Mouse (Mus musculus) adrenal gland, postnatal 14 days (tissue): ENCODE results near the gene Gm20661. TPM values are rescaled to one million over a fixed set of nuclear protein-coding genes. Genes with fewer than 3 reads are reported as not detected.

Experiments
- DNase-seq: peaks from one replicate; pipeline ENCODE4 v3.0.0; 2021; ENCODE audit warnings: mixed read lengths
- total RNA-seq: library from RNA; stranded (reverse); gene quantifications from 2 replicates; pipeline ENCODE4 v1.2.3, GENCODE M21; 2021

The Gm20661 gene
- total RNA-seq, 1 experiment from 2014 or later = 0.52 TPM

DNA sequence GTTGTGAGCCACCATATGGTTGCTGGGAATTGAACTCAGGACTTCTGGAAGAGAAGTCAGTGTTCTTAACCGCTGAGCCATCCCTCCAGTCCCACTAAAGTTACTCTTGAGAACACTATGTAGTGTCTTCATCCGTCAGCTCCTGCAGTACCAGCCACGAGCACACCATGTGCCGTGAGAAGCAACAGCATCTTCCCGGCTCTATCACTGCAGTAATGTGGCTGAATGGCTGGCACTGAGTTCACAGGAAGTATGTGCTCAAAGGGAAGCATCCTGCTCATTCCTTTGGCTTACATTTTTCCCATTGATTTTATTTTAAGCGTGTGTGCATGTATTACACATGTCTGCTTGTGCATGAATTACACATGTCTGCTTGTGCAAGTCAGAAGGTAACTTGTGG lies 15.4 kb upstream of the Gm20661 start:
- no peak for DNase-seq

DNA sequence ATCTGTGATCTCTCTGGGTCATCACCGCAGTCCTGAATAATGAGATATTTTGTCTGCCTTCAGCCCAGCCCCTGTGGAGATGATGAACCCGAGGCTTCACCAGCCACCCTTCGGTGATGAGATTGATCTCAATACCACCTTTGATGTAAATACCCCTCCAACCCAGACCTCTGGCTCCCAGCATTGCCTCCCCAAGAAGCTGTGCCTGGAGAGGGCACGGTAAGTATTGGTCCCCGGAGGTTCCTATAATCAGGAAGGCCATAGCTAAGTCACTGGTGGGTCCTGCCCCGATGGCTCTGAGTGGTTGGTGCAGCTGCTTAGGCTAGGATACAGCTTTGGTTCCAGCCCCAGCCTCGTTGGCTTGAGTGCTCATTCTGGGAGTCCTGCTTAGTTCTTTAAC lies 14.3 kb upstream of the Gm20661 start:
- no peak for DNase-seq

DNA sequence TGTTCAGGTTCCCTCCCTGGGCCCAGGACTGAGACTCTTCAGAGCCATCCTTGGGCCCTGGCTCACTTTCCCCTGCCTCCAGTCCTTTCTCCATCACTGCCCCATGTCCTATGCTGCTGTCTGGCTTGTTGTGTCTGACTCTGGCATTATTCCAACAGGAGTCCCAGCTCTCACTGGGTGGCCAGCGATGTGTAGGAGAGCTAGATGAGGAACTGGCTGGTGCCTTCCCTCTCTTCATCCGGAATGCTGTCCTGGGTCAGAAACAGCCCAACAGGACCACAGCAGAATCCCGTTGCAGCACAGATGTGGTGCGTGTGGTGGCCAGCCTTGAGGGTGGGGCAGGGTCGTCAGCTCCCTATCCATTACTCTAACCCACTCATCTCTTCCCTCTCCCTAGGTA lies 12.5 kb upstream of the Gm20661 start:
- no peak for DNase-seq

DNA sequence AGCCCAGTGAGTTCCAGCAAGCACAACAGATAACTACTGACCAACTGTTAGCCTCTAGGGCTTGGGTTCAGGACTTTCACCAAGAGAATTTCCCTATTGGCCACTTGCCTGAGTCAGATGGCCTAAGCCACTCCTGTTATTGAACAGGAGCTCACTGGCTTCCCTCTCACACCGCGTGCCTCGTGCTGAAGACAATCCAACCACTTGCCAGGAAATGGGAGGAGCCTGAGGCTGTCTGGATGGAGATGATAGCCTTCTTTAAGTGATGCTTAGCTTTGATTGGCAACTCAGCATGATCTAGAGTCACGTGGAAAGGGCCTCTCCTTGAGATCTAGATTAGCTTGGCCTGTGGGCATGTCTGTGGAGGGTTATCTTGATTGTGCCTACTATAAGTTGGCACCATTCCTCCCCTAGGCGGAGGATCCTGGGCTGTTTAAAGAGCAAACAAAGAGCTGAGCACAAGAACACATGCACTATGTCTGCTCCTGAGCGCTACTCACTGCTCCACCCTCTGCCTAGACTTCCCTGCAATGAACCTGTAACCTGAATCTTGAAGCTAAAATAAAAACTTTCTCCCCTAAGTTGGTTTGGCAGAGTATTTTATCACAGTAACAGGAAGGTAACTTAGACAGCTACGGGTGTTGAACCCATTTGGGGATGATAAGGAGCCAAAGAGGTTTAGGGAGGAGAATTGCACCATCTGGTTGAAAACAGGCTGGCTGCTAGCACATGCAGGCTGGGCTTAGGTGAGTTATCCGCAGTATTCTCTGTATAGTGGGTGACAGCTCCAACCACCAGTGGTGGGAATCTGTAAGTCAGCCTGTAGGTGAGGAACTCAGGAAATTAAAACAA lies 10.9 kb upstream of the Gm20661 start:
- DNase-seq = no peak

DNA sequence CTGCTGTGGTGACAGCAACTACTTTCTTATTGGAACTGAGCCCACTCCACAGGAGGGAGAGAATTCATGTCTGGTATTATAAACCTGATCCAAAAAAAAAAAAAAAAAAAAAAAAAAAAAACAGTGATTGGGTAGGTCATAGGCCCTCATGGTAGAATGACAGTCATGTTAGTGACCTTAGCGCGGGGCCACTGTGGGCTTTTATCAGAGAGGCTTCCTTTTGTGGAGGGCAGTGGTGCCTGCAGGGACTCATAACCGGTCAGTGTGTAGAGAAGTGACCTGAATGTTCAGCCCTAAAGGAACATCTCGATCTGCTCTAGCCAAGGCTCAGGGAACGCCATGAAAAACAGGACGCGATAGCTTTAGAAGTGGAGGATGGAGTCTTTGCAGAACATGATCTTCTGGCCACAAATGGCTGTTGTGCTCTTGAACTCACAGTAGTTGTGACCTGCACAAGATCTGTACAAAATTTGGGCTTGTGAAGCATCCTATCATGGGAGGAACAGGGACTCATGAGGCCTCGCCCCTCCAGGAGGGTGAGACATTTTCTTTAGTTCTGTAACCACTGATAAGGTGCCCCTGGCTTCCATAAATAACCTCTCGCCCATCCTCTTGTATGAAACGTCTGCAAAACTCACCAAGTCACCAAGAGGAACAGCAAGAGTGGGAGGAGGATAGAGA lies 8.2 kb upstream of the Gm20661 start:
- DNase-seq = no peak

DNA sequence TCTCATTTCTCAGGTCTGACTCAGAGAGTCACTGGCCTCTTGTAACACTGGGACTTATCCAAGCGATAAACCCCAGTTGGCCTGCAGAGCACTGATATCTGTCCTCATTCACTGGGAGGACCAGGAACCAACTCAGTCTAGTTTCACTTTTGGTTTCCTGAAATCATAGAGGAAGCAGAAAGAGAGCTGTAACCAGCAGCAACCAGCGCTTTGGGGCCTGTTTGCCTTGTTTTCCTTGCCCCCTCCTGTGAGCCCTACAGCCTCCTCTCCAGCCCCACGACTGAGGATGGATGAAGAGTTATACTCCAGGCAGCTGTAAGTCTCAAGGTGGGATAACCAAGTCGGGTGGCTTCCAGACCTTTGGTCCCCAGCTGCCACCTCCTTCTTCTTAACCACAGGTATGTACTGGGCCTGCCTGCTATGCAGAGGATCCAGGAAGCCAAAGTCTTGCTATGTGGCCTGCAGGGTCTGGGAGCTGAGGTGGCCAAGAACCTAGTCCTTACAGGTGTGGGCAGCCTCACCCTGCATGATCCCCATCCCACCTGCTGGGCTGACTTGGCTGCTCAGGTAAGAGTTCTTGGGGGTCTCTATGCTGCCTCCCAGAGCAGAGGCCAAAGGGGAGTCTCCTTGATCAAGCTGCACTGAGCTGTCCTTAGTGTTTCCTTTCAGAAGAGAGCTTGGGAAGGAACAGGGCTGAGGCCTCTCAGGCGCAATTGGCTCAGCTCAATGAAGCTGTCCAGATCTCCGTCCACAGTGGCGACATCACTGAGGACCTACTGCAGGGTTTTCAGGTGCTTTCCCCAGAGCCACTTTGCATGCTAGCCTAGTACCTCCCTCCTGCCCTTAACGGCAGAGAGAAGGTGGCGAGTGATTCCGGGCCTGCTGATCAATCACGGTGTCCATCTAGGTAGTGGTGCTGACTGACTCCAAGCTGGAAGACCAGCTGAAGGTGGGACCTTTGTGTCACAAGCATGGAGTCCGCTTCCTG lies 7.2 kb upstream of the Gm20661 start, which contains the start of gene Uba7:
Uba7 (plus strand) TSS at position 107 of the 988 bp plus-strand sequence.
- peak; percentile 41 for DNase-seq

DNA sequence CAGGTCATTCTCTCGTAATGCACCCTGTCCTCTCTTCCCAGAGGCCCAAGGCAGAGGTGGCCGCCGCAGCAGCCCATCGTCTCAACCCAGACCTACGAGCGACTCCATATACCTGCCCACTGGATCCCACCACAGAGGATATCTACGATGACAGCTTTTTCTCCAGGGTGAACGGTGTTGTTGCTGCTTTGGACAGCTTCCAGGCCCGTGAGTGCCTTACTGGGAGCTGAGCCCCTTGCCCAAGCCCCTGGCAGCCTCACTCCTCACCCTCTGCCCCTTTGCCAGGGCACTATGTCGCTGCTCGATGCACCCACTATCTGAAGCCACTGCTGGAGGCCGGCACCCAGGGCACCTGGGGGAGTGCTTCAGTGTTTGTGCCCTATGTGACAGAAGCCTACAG lies 4.0 kb upstream of the Gm20661 start:
- DNase-seq = no peak

DNA sequence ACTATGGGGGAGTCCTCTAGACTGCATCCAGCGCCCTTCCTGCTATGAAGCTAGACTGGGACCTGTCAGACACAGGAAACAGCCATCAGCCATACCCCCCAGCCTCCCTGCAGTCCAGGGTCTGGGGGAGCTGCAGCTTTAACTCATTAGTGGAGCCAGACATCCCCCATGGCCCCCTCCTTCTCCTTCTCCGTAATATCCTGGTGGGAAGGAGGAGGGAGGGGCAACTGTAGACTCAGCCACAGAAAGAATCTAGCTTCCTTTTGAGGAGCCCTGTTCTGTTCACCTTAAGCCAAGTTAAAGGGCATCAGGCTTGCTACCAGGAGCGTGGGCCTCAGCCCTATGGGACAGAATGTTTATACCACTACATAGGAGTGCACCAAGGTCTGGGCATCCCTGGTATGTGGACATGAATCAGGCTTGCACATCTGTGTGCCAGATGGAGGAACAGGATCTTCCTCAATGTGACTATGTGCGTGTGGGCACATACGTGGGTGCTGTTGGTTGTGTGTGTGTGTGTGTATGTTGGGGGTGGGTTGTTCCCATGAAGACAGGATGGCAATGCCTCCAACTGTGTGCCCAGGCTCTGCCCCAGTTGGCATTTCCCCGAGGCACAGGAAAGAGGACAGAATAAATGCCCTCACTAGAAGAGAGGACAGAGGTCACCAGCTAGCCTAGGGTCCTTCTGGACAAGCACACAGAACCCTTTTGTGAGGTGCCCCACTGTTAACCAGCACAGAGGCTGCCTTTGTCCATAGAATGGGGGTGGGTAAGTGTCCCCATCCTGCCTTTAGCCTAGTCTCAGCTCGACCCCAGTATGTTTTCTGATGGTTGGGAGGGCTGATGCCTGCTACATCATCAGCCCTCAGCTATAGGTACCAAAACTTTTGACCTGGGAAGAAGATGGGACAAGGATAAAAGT lies 913 bp upstream of the Gm20661 start:
- DNase-seq = peak; percentile 25

DNA sequence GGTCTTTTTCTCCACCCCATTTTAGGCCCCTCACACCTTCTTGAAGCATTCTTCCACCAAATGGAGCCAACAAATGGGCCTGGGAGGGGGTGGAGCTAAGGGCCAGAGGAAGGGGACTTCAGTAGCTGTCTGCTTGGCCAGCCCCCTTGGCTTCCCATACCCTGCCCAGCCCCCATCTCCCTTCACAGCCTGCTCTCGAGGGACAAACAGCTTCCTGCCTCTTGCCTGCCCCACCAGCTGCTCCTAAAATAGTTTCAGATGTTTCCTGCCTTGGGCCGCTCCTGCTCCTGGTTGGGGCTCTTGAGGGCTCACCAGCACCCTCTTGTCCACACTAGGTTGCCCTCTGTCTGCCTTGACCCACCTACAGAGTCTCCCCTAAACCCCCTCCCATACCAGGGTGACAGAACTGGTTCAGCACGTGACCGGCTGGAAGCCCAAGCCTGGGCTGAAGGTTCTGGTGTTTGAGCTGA lies 598 bp downstream of the Gm20661 start:
- peak; percentile 81 for DNase-seq

DNA sequence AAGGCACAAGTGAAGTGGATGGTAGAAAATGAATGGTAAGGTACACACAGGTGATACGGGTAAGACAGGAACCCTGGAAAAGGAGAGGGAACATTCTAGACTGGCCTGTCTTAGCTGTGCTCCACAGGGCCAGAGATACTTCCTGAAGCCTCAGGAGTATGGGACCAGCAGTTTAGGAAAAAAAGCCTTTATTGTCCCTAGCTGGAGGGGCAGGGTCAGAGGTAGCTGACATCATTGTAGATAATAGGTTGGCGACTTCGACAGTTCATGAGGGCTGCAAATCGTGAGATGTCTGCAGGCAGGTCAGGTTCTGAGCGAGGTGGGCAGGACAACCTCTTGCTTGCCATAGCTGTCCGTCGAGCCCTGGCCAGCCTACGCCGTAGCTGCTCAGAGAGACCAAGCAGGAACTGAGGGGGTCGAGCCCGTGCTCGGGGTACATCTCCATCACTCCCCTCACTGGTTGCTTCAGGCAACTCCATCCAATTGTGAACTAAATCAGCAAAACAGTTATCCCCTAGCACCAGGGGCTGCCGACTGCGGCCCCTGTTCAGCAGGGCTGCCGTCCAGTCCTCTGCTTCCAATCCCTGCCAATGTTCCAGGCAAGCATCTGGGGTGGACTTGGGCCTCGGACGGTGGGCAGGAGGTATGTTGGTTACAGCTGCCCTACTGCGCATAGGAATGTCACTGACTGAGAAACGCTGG lies 1.3 kb downstream of the Gm20661 start:
- DNase-seq = no peak

DNA sequence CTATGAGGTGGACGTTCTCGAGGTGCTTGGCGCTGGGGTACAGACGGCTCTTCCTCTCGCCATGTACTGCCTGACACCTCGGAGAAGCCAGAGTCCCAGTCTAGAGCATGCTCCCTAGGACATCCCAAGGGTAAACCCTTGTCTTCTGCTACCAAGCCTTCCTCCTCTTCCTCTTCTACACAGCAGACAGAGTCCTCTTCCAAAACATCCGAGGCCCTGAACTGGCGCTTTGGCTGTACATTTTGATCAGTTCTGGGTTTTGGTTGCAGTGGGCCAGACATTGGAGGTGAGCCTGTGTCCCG lies 1.8 kb downstream of the Gm20661 start:
- no peak for DNase-seq

DNA sequence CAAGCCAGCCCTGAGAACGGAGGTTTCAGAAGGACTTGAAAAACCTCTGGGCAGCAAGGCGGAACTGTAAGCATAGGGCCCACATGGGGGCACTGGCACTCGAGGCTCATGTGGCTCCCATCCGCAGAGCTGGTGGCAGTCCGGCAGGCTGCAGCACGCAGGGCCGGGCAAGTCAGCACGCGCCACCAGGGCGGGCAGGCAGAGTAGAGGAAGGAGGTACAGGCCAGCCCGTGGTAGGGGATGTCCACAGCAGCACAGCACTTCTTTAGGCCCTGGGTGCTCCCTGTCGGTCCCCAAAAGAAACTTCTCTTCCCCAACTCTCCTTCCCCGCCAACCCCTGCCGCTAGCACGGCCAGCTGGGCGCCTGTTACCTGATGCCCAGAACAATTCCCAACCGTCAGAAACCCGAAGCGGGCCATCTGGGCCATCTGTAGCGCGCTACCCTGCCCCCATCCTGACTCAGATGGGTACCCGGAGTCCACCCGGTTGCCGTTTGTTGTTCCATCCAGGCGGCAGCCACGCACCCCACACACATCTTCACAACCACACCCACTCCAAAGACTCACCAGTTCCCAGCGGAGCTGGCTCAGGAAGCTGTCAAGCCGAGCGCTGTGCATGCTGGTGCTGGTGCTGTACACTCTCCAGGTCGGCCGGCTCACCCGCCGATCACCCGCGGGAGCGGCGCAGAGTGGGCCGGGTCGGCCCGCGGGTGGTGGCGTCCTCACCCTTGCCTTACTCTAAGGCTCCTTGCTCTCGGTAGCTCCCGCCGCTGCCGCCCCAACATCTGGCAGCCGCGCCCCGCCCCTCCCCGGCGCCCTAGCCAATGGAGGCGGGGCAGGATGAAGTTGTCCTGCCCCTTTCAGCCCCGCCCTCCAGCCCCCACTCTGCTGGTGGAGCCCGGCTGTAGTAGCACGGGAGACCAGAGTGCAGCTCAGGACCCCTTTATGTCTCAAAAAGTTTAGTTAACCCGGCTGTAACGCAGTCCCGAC lies 2.6 kb downstream of the Gm20661 start, which contains the start of gene Inka1:
Inka1 (minus strand) TSS at position 749 of the 989 bp plus-strand sequence.
- DNase-seq = peak; percentile 94

DNA sequence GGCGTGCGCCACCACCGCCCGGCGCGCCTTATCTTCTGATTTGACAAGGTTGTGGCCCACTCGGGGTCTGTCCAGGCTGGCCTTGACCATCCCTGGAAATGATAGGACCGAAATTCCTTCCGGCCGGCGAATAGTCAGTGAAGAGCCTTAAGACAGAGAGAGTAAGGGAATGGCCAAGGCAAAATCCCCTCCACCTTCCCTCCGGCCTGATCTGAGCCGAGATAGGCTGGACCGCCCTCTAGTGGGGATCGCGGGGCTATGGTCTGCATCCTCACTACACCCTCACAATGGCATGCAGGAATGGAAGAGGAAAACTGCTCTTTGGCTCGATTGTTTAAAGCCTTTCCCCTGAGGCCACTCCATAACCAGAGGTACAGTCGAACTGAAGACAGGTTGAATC lies 3.5 kb downstream of the Gm20661 start:
- DNase-seq = peak; percentile 91

DNA sequence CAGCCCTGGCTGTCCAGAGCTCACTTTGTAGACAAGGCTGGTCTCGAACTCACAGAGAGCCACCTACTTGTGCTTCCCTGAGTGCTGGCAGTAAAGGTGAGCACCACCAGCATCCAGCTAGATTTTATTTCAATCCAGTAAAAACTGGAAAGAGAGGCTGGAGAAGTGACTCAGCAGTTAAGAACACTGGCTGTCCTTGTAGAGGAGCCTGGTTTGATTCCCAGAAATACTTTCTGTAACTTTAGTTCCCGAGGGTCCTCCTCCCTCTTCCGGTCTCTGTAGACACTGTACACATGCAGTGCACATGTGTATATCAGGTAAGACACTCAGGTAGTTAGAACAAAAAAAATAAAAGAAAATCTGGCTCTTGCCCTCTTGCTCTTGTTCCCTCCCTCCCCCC lies 5.1 kb downstream of the Gm20661 start:
- DNase-seq = no peak

DNA sequence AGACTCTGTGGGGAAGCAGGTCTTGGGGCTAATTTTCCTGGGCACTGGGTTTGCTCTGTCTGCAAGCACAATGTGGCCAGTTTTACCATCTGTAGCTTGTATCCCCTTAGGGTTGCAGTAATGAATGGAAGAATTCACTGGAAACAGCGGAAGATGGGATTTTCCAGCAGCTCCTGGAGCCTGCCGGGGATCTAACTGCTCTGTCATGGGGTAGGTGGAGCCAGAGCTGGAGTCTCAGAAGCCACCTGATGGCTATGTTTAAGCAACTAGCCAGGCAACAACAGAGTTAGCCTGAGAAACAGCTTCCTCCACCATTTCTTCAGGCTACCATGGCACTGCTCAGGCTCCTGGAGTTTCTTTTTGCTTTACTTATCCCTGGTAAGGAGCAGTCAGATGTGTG lies 9.3 kb downstream of the Gm20661 start, which contains the start of gene Cdhr4:
Cdhr4 (plus strand) TSS at position 301 of the 400 bp plus-strand sequence.
- no peak for DNase-seq

DNA sequence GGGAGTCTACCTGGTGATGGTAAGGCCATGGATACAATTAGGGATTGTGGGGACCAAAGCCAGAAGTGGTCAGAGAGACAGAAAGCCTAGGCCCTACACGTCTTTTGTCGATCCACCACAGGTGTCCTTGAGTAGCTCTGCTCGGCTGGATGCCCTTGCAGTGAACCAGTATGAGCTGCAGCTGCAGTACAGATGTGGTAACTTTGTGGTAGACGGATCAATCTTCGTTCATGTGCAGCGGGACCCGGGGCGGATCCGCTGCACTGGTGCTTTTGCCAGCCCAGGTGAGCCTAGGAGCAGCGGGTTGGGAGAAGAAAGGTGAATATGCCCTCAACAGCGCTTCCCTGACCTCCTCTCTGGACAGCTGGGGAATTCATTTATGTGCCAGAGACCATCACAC lies 10.2 kb downstream of the Gm20661 start:
- no peak for DNase-seq

DNA sequence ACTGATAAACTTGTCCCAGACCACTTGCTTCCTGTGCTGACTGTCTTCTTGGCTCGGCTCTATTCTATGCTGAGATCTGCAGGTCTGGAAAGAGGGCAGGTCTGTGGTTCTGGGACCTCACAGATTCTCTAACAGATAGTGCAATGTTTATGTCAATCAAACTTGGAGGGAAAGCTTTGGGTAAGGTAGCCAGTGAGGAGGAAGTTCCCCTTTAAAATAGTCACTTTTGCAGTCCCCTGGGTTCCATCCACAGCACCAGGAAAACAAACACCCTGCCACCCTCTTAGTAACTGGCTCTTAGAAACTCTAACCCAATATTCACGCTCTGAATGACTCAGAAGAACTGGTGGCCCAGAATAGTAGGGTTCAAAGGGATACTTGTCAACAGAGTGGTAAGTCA lies 11.6 kb downstream of the Gm20661 start:
- no peak for DNase-seq

DNA sequence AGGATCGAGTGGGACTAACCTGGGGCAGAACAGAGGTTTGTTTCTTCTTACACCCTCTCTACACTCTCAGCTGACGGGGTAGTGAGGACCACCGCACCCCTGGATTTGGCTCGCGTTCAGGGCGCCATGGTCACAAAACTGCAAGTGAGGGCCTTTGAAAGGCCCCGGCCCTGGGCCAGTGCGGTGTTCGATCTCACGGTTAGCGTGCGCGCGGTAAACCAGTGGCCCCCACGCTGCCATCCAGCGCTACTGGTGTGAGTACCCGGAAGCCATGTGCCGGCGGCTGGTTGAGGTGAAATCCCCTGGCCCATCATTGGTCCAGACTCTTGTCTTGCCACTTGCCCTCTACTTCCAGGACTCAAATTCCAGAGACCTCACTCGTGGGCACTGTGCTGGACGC lies 12.7 kb downstream of the Gm20661 start:
- DNase-seq = no peak

DNA sequence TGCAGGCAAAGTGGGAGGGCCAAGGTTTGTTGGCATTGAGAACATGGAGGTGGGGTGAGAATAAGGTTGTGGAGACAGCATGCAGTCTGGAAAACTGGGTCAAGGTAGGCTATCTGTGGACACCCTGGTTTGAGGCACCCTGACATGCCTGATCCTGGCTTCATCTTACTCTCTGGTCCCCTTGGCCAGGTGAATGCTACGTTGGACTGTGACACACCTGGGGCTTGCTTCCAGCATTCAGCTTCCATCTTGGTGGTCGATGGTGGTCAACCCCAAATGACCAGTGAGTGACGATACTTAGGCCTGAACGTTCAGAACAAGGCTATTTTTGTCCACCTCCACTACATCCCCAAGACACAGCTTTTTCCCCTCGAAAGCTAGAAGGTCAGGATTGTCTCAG lies 13.2 kb downstream of the Gm20661 start, which contains the start of gene Gm20662:
Gm20662 (plus strand) TSS at position 301 of the 400 bp plus-strand sequence.
- DNase-seq = no peak
